Mouse (Mus musculus): ENCODE results near the gene Rab3il1. TPM values are rescaled to one million over a fixed set of nuclear protein-coding genes. Genes with fewer than 3 reads are reported as not detected.

The Rab3il1 gene
- polyA plus RNA-seq, 1 experiment from 2014 or later = 22.1 TPM

- H3K27ac ChIP-seq (ENCODE audit: low read depth, low read length) = no peak overlapping the region
- H3K4me1 ChIP-seq (ENCODE audit: control insufficient read depth, insufficient read depth, low read depth, low read length) = no peaks in the 10 kb centered on the region; the same call in none of the 2 replicates
- no peak for ATAC-seq
- no peaks in the 10 kb centered on the region for H3K9me3 ChIP-seq (ENCODE audit: control insufficient read depth, low read length)
- H3K9ac ChIP-seq (ENCODE audit: low read depth, low read length) = no peak overlapping the region
- no peak overlapping the region for H3K4me3 ChIP-seq (ENCODE audit: low read length)
- no peaks in the 10 kb centered on the region for H3K27me3 ChIP-seq (replicated peaks; ENCODE audit: control insufficient read depth, insufficient read depth, low read length)
- 97% methylated on average over 4 of the region's 4 CpGs for WGBS
- no peak overlapping the region for H3K4me2 ChIP-seq (ENCODE audit: low read length)
- peaks cover 51% of the 10 kb centered on the region for H3K36me3 ChIP-seq (ENCODE audit: control insufficient read depth, insufficient read depth, low read length)
These were observed 64.7 kb downstream of the Rab3il1 start for GRCm38 (mm10) chr19:10066189-10066500.

GRCm38 (mm10) chr19:10066502-10066901, 65.0 kb downstream of the Rab3il1 start:
- Histone ChIP-seq H3K27me3 (replicated peaks; ENCODE audit: control insufficient read depth, insufficient read depth, low read length) (no peaks in the 10 kb centered on the region), H3K27ac (ENCODE audit: low read depth, low read length) (no peak overlapping the region), H3K4me2 (ENCODE audit: low read length) (no peak overlapping the region), H3K4me3 (ENCODE audit: low read length) (no peak overlapping the region), H3K9ac (ENCODE audit: low read depth, low read length) (no peak overlapping the region), H3K4me1 (ENCODE audit: control insufficient read depth, insufficient read depth, low read depth, low read length) (no peaks in the 10 kb centered on the region; the same call in none of the 2 replicates), H3K9me3 (ENCODE audit: control insufficient read depth, low read length) (no peaks in the 10 kb centered on the region), H3K36me3 (ENCODE audit: control insufficient read depth, insufficient read depth, low read length) (peaks cover 53% of the 10 kb centered on the region)
- no peak for ATAC-seq
- WGBS = 95% methylated on average over 3 of the region's 3 CpGs

GRCm38 (mm10) chr19:10067701-10068100, 66.2 kb downstream of the Rab3il1 start:
- Histone ChIP-seq H3K27me3 (replicated peaks; ENCODE audit: control insufficient read depth, insufficient read depth, low read length) (no peaks in the 10 kb centered on the region), H3K4me1 (ENCODE audit: control insufficient read depth, insufficient read depth, low read depth, low read length) (no peaks in the 10 kb centered on the region; the same call in none of the 2 replicates), H3K4me2 (ENCODE audit: low read length) (no peak overlapping the region), H3K9me3 (ENCODE audit: control insufficient read depth, low read length) (no peaks in the 10 kb centered on the region), H3K4me3 (ENCODE audit: low read length) (no peak overlapping the region), H3K9ac (ENCODE audit: low read depth, low read length) (no peak overlapping the region), H3K36me3 (ENCODE audit: control insufficient read depth, insufficient read depth, low read length) (peaks cover 49% of the 10 kb centered on the region), H3K27ac (ENCODE audit: low read depth, low read length) (no peak overlapping the region)
- WGBS = 64% methylated on average over 7 of the region's 7 CpGs
- no peak; the same call in 1 of the 2 replicates for ATAC-seq

- Histone ChIP-seq H3K4me3 (ENCODE audit: low read length) (no peak overlapping the region), H3K4me2 (ENCODE audit: low read length) (no peak overlapping the region), H3K4me1 (ENCODE audit: control insufficient read depth, insufficient read depth, low read depth, low read length) (no peaks in the 10 kb centered on the region; the same call in none of the 2 replicates), H3K27ac (ENCODE audit: low read depth, low read length) (no peak overlapping the region), H3K9ac (ENCODE audit: low read depth, low read length) (no peak overlapping the region), H3K9me3 (ENCODE audit: control insufficient read depth, low read length) (no peaks in the 10 kb centered on the region), H3K36me3 (ENCODE audit: control insufficient read depth, insufficient read depth, low read length) (peaks cover 72% of the 10 kb centered on the region), H3K27me3 (replicated peaks; ENCODE audit: control insufficient read depth, insufficient read depth, low read length) (no peaks in the 10 kb centered on the region)
- 87% methylated on average over 8 of the region's 8 CpGs for WGBS
- ATAC-seq = no peak
These were observed 68.9 kb downstream of the Rab3il1 start for GRCm38 (mm10) chr19:10070186-10070980.

- no peak overlapping the region for H3K4me2 ChIP-seq (ENCODE audit: low read length)
- ATAC-seq = peak; percentile 55
- H3K27ac ChIP-seq (ENCODE audit: low read depth, low read length) = peak overlapping the region; percentile 41
- H3K4me1 ChIP-seq (ENCODE audit: control insufficient read depth, insufficient read depth, low read depth, low read length) = no peaks in the 10 kb centered on the region; the same call in none of the 2 replicates
- H3K9me3 ChIP-seq (ENCODE audit: control insufficient read depth, low read length) = no peaks in the 10 kb centered on the region
- no peak overlapping the region for H3K9ac ChIP-seq (ENCODE audit: low read depth, low read length)
- no peak overlapping the region for H3K4me3 ChIP-seq (ENCODE audit: low read length)
- H3K27me3 ChIP-seq (replicated peaks; ENCODE audit: control insufficient read depth, insufficient read depth, low read length) = no peaks in the 10 kb centered on the region
- peaks cover 76% of the 10 kb centered on the region for H3K36me3 ChIP-seq (ENCODE audit: control insufficient read depth, insufficient read depth, low read length)
- WGBS = 65% methylated on average over 5 of the region's 5 CpGs
These were observed 69.7 kb downstream of the Rab3il1 start for GRCm38 (mm10) chr19:10071166-10071565.

- H3K27me3 ChIP-seq (replicated peaks; ENCODE audit: control insufficient read depth, insufficient read depth, low read length) = no peaks in the 10 kb centered on the region
- H3K36me3 ChIP-seq (ENCODE audit: control insufficient read depth, insufficient read depth, low read length) = peaks cover 77% of the 10 kb centered on the region
- ATAC-seq = no peak
- H3K9me3 ChIP-seq (ENCODE audit: control insufficient read depth, low read length) = no peaks in the 10 kb centered on the region
- H3K4me3 ChIP-seq (ENCODE audit: low read length) = no peak overlapping the region
- H3K4me2 ChIP-seq (ENCODE audit: low read length) = no peak overlapping the region
- H3K4me1 ChIP-seq (ENCODE audit: control insufficient read depth, insufficient read depth, low read depth, low read length) = no peaks in the 10 kb centered on the region; the same call in none of the 2 replicates
- H3K27ac ChIP-seq (ENCODE audit: low read depth, low read length) = peak overlapping the region; percentile 41
- WGBS = 47% methylated on average over 4 of the region's 4 CpGs
- no peak overlapping the region for H3K9ac ChIP-seq (ENCODE audit: low read depth, low read length)
These were observed 70.4 kb downstream of the Rab3il1 start for GRCm38 (mm10) chr19:10071892-10072291.

- ATAC-seq = no peak
- no peak overlapping the region for H3K27ac ChIP-seq (ENCODE audit: low read depth, low read length)
- no peak overlapping the region for H3K9ac ChIP-seq (ENCODE audit: low read depth, low read length)
- no peaks in the 10 kb centered on the region for H3K27me3 ChIP-seq (replicated peaks; ENCODE audit: control insufficient read depth, insufficient read depth, low read length)
- H3K36me3 ChIP-seq (ENCODE audit: control insufficient read depth, insufficient read depth, low read length) = peaks cover 82% of the 10 kb centered on the region
- WGBS = 93% methylated on average over 5 of the region's 5 CpGs
- H3K9me3 ChIP-seq (ENCODE audit: control insufficient read depth, low read length) = no peaks in the 10 kb centered on the region
- no peaks in the 10 kb centered on the region; the same call in 1 of the 2 replicates for H3K4me1 ChIP-seq (ENCODE audit: control insufficient read depth, insufficient read depth, low read depth, low read length)
- H3K4me2 ChIP-seq (ENCODE audit: low read length) = no peak overlapping the region
- no peak overlapping the region for H3K4me3 ChIP-seq (ENCODE audit: low read length)
These were observed 71.7 kb downstream of the Rab3il1 start for GRCm38 (mm10) chr19:10073145-10073544.

GRCm38 (mm10) chr19:10078392-10078791, 76.9 kb downstream of the Rab3il1 start:
- ATAC-seq = peak; percentile 41; the same call in 1 of the 2 replicates
- 83% methylated on average over 6 of the region's 6 CpGs for WGBS
- Histone ChIP-seq H3K36me3 (ENCODE audit: control insufficient read depth, insufficient read depth, low read length) (peaks cover 83% of the 10 kb centered on the region), H3K4me3 (ENCODE audit: low read length) (no peak overlapping the region), H3K4me1 (ENCODE audit: control insufficient read depth, insufficient read depth, low read depth, low read length) (no peaks in the 10 kb centered on the region), H3K27ac (ENCODE audit: low read depth, low read length) (no peak overlapping the region), H3K4me2 (ENCODE audit: low read length) (no peak overlapping the region), H3K9me3 (ENCODE audit: control insufficient read depth, low read length) (no peaks in the 10 kb centered on the region), H3K9ac (ENCODE audit: low read depth, low read length) (no peak overlapping the region), H3K27me3 (replicated peaks; ENCODE audit: control insufficient read depth, insufficient read depth, low read length) (no peaks in the 10 kb centered on the region)

GRCm38 (mm10) chr19:10080384-10080783, 78.9 kb downstream of the Rab3il1 start:
- no peak for ATAC-seq
- no peaks in the 10 kb centered on the region for H3K4me1 ChIP-seq (ENCODE audit: control insufficient read depth, insufficient read depth, low read depth, low read length)
- no peaks in the 10 kb centered on the region for H3K27me3 ChIP-seq (replicated peaks; ENCODE audit: control insufficient read depth, insufficient read depth, low read length)
- no peak overlapping the region for H3K4me2 ChIP-seq (ENCODE audit: low read length)
- WGBS = 96% methylated on average over 7 of the region's 7 CpGs
- no peaks in the 10 kb centered on the region for H3K9me3 ChIP-seq (ENCODE audit: control insufficient read depth, low read length)
- H3K9ac ChIP-seq (ENCODE audit: low read depth, low read length) = no peak overlapping the region
- no peak overlapping the region for H3K27ac ChIP-seq (ENCODE audit: low read depth, low read length)
- H3K36me3 ChIP-seq (ENCODE audit: control insufficient read depth, insufficient read depth, low read length) = peaks cover 73% of the 10 kb centered on the region
- no peak overlapping the region for H3K4me3 ChIP-seq (ENCODE audit: low read length)

All from hindbrain, embryonic 16.5 days (tissue).